ENCODE assay signal across 8 mouse cellular contexts in the genomic region with DNA sequence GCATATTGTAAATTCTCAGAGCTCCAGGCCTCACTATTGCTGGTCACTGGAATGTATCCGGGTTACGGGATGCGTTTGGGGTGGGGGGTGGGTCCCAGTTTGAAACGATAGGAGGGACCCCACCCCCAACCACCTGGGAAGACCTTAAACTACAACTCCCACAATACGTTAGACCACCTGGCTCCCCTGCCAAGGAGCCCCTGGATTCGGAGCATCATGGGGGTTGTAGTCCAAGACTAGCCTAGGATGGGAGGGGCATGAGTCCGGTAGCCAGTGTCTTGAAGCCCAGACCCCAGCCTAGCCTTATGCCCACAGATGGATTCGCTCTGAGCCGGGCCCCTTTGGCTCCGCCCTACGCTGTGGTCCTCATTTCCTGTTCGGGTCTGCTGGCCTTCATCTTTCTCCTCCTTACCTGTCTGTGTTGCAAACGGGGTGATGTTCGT. TPM values are rescaled to one million over a fixed set of nuclear protein-coding genes. Genes with fewer than 3 reads are reported as not detected.
DNase-seq lines count a peak whose midpoint lies in the region; ATAC-seq and TF ChIP-seq lines count a peak whose summit lies in the region.

No protein-coding gene starts in this region.

- DNase-seq in heart, postnatal 4 days, result no peak
- peak; percentile 95 for DNase-seq in embryo, embryonic 10.5 days (ENCODE audit: low spot score)
- DNase-seq in hindlimb bud, embryonic 11.5 days (ENCODE audit: extremely low spot score, low read depth, low spot score), result peak; percentile 74
- DNase-seq in neural tube, embryonic 10.5 days (ENCODE audit: extremely low spot score, low spot score), result peak; percentile 70
- no peak for DNase-seq in c-Kit-positive CD71-positive TER-119-positive erythroid progenitor cells, embryonic 14.5 days (ENCODE audit: low spot score)
- no peak for DNase-seq in urinary bladder, postnatal 14 days (ENCODE audit: low spot score)

- H3K9me3 ChIP-seq in heart, embryonic 12.5 days (replicated peaks), result no peaks in the 10 kb centered on the region
- H3K9me3 ChIP-seq in E14TG2a.4 (ENCODE audit: low read length), result peaks cover 5% of the 10 kb centered on the region; the same call in 1 of the 2 replicates

- no peak for TF ChIP-seq CTCF in E14TG2a.4 (conservative IDR thresholded peaks at IDR 0.05; ENCODE audit: low read length)

- H3K4me3 ChIP-seq in heart, embryonic 12.5 days, result peak overlapping the region; percentile 60
- peak overlapping the region; percentile 84 for H3K4me3 ChIP-seq in E14TG2a.4 (replicated peaks; ENCODE audit: low read length)

- peaks cover 29% of the 10 kb centered on the region for H3K4me1 ChIP-seq in heart, embryonic 12.5 days (replicated peaks)
- peaks cover 51% of the 10 kb centered on the region for H3K4me1 ChIP-seq in E14TG2a.4 (replicated peaks; ENCODE audit: low read depth, low read length)

- WGBS in heart, embryonic 12.5 days, result 1% methylated on average over 14 of the region's 14 CpGs

- 0 out of 2 replicates have a peak, but pooled peaks cover 5% of the 10 kb centered on the region for H3K36me3 ChIP-seq in heart, embryonic 12.5 days
- peaks cover 31% of the 10 kb centered on the region for H3K36me3 ChIP-seq in E14TG2a.4 (ENCODE audit: insufficient read depth, low read length)

- ATAC-seq in heart, embryonic 12.5 days (ENCODE audit: insufficient number of reproducible peaks, low FRiP score), result peak; percentile 26

- H3K27ac ChIP-seq in heart, embryonic 12.5 days (ENCODE audit: poor library complexity, severe bottlenecking), result no peak overlapping the region

- peak overlapping the region; percentile 87 for H3K4me2 ChIP-seq in heart, embryonic 12.5 days

- peaks cover 62% of the 10 kb centered on the region for H3K27me3 ChIP-seq in heart, embryonic 12.5 days (replicated peaks)
- peaks cover 10% of the 10 kb centered on the region for H3K27me3 ChIP-seq in E14TG2a.4 (ENCODE audit: insufficient read depth, low read length)

- H3K9ac ChIP-seq in heart, embryonic 12.5 days, result peak overlapping the region; percentile 9; the same call in 1 of the 2 replicates

RNA-seq across cellular contexts. Expression of gene Sult2b1, which starts 1.7 kb away (rescaled TPM):
- 0.23 and 0.40 TPM in 2 replicates for polyA plus RNA-seq in heart, embryonic 12.5 days (2016; fragmentation: Nextera tagmentation; extraction: Ambion mirVana)
- total RNA-seq in heart, postnatal 4 days (2021), result not detected

RNA-seq across cellular contexts. Expression of gene Lmtk3, which starts 2.6 kb away (rescaled TPM):
- 0.53 and 0.86 TPM in 2 replicates for polyA plus RNA-seq in heart, embryonic 12.5 days (2016; fragmentation: Nextera tagmentation; extraction: Ambion mirVana)
- total RNA-seq in heart, postnatal 4 days (2021), result under 1 TPM; 0.10 to 0.16 TPM

RNA-seq across cellular contexts. Expression of gene Cyth2, which starts 28.2 kb away (rescaled TPM):
- 108 and 115 TPM in 2 replicates for polyA plus RNA-seq in heart, embryonic 12.5 days (2016; fragmentation: Nextera tagmentation; extraction: Ambion mirVana)
- 100 to 1,000 TPM; 105 to 107 TPM for total RNA-seq in heart, postnatal 4 days (2021)

RNA-seq across cellular contexts. Expression of gene Kcnj14, which starts 38.4 kb away (rescaled TPM):
- polyA plus RNA-seq in heart, embryonic 12.5 days (2016; fragmentation: Nextera tagmentation; extraction: Ambion mirVana), result 0.63 and 0.70 TPM in 2 replicates
- total RNA-seq in heart, postnatal 4 days (2021), result under 1 TPM; 0.34 to 0.38 TPM

RNA-seq across cellular contexts. Expression of gene Grwd1, which starts 44.6 kb away (rescaled TPM):
- polyA plus RNA-seq in heart, embryonic 12.5 days (2016; fragmentation: Nextera tagmentation; extraction: Ambion mirVana), result 43.9 and 46.6 TPM in 2 replicates
- total RNA-seq in heart, postnatal 4 days (2021), result 10 to 100 TPM; 19.3 to 19.9 TPM

Comparison
In these comparisons a context has a peak if more than half of its experiments do, and no peak if none do; other contexts are left out.
1. DNase-seq: peak in embryo, embryonic 10.5 days (single experiment), hindlimb bud, embryonic 11.5 days (single experiment) and neural tube, embryonic 10.5 days (single experiment); none in heart, postnatal 4 days (single experiment), c-Kit-positive CD71-positive TER-119-positive erythroid progenitor cells, embryonic 14.5 days (single experiment) and urinary bladder, postnatal 14 days (single experiment).